Mouse (Mus musculus): ENCODE results near the gene Chchd3.

DNA sequence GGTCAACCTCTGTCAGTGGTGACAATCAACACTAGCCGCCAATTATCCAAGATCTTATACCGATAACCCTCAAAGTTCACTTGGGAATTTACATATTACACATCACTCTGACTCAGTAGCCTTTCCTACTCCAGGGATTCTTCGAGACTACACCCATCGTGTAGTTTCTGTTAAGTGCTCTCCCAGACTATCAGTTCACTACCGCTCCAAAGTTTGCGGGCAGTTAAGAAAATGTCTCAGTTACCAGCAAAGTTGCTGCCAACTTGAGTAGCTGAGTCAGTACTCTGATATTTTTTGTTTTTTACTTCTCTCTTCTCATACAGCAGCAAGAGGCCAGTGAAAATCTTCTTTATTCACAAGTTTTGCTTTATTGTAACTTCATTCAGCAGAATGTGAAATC is 31.8 kb downstream of the Chchd3 start:
- TF ChIP-seq CHD2 (IDR thresholded peaks at IDR 0.05; ENCODE audit: low read depth, low read length) (no peak), ZC3H11A (IDR thresholded peaks at IDR 0.05; ENCODE audit: borderline replicate concordance, low read depth, low read length) (no peak), MAFK (IDR thresholded peaks at IDR 0.05; ENCODE audit: insufficient read depth, low read depth, low read length) (no peak), ZNF384 (IDR thresholded peaks at IDR 0.05; ENCODE audit: low read depth, low read length) (no peak)
